ENCODE assay signal across 26 mouse cellular contexts in genomic region chrX:113160268-113160860, GRCm38 (mm10). TPM values are rescaled to one million over a fixed set of nuclear protein-coding genes. Genes with fewer than 3 reads are reported as not detected.
DNase-seq lines count a peak whose midpoint lies in the region; ATAC-seq and TF ChIP-seq lines count a peak whose summit lies in the region.
"Had no signal": no experiment of that assay in that cellular context is flagged by ENCODE, and none has a peak within 500 bp of the region (broad histone marks: within the 10 kb centered on the region; RNA-seq: fewer than 3 reads in every experiment).

No protein-coding gene starts in this region.

- no peak overlapping the region for H3K27ac ChIP-seq in lung, embryonic 14.5 days (ENCODE audit: low read depth)
- no peak overlapping the region for H3K27ac ChIP-seq in lung, postnatal 0 days (ENCODE audit: low read length)
- no peak overlapping the region for H3K27ac ChIP-seq in liver, adult 2 months (replicated peaks; ENCODE audit: insufficient read depth, low read depth, low read length)
- H3K27ac ChIP-seq: embryonic facial prominence, embryonic 13.5 days; forebrain, embryonic 10.5 days; gastrocnemius, adult 2 months; hindbrain, embryonic 10.5 days; hindbrain, embryonic 15.5 days; layer of hippocampus, adult 2 months; limb, embryonic 13.5 days; liver, embryonic 15.5 days had no signal

- H3K9me3 ChIP-seq in lung, embryonic 14.5 days (ENCODE audit: low read depth, low read length) = no peaks in the 10 kb centered on the region
- no peaks in the 10 kb centered on the region for H3K9me3 ChIP-seq in lung, postnatal 0 days (ENCODE audit: low read length)
- H3K9me3 ChIP-seq: embryonic facial prominence, embryonic 13.5 days; forebrain, embryonic 10.5 days; hindbrain, embryonic 10.5 days; hindbrain, embryonic 15.5 days; limb, embryonic 13.5 days; liver, embryonic 15.5 days had no signal

- no peak for ATAC-seq in lung, embryonic 14.5 days (ENCODE audit: insufficient read depth)
- ATAC-seq in lung, postnatal 0 days = no peak
- ATAC-seq in inflammation-experienced regulatory T-cells, adult 6 months = peak; percentile 17
- ATAC-seq: forebrain, embryonic 16.5 days; midbrain, embryonic 16.5 days had no signal

- no peak overlapping the region for H3K4me2 ChIP-seq in lung, embryonic 14.5 days
- no peak overlapping the region for H3K4me2 ChIP-seq in lung, postnatal 0 days (replicated peaks; ENCODE audit: low read depth, low read length)
- H3K4me2 ChIP-seq: embryonic facial prominence, embryonic 13.5 days; hindbrain, embryonic 15.5 days; limb, embryonic 13.5 days; liver, embryonic 15.5 days; midbrain, embryonic 11.5 days had no signal

- H3K4me3 ChIP-seq in lung, embryonic 14.5 days (ENCODE audit: low read depth, low read length) = no peak overlapping the region
- H3K4me3 ChIP-seq in lung, postnatal 0 days (ENCODE audit: low read depth, low read length) = no peak overlapping the region
- H3K4me3 ChIP-seq in liver, adult 2 months (ENCODE audit: insufficient read depth, low read depth, low read length) = no peak overlapping the region
- H3K4me3 ChIP-seq: embryonic facial prominence, embryonic 13.5 days; forebrain, embryonic 10.5 days; gastrocnemius, adult 2 months; hindbrain, embryonic 10.5 days; hindbrain, embryonic 15.5 days; layer of hippocampus, adult 2 months; limb, embryonic 13.5 days; liver, embryonic 15.5 days had no signal

- peak; percentile 39 for DNase-seq in lung, embryonic 14.5 days
- DNase-seq in lung, postnatal 0 days (ENCODE audit: low spot score) = no peak
- DNase-seq in liver, adult 2 months (ENCODE audit: extremely low read depth, low read depth, low spot score) = peak; percentile 60
- DNase-seq in urinary bladder, postnatal 10 days (ENCODE audit: low spot score) = no peak
- no peak for DNase-seq in adipocyte (ENCODE audit: low spot score)
- DNase-seq in cerebellum, postnatal 14 days = no peak
- DNase-seq: cerebellum, adult 2 months; cerebellum, postnatal 36 days; gastrocnemius, adult 2 months; heart, postnatal 14 days; kidney, adult 11 months; lung, postnatal 14 days; spleen, adult 18-20 months; thymus, adult 18-20 months; thymus, postnatal 25 days had no signal

- WGBS in lung, embryonic 14.5 days = 35% methylated on average over 3 of the region's 3 CpGs
- WGBS in lung, postnatal 0 days = 49% methylated on average over 3 of the region's 3 CpGs
- 20% methylated on average over 3 of the region's 3 CpGs for WGBS in liver, adult 2 months

- no peak for TF ChIP-seq POLR2A in liver, adult 2 months (IDR thresholded peaks at IDR 0.05; ENCODE audit: extremely low read depth, insufficient read depth, low read length)

- H3K27me3 ChIP-seq in lung, embryonic 14.5 days (ENCODE audit: insufficient read depth, low read length) = no peaks in the 10 kb centered on the region
- no peaks in the 10 kb centered on the region for H3K27me3 ChIP-seq in lung, postnatal 0 days (replicated peaks; ENCODE audit: insufficient read depth, low read length)
- no peaks in the 10 kb centered on the region for H3K27me3 ChIP-seq in liver, adult 2 months (ENCODE audit: control insufficient read depth, insufficient read depth, low read length)
- H3K27me3 ChIP-seq: embryonic facial prominence, embryonic 13.5 days; hindbrain, embryonic 15.5 days; limb, embryonic 13.5 days; liver, embryonic 15.5 days had no signal

- TF ChIP-seq EP300 in lung, postnatal 0 days (IDR thresholded peaks at IDR 0.05) = no peak

- no peaks in the 10 kb centered on the region for H3K36me3 ChIP-seq in lung, embryonic 14.5 days (ENCODE audit: insufficient read depth)
- H3K36me3 ChIP-seq in lung, postnatal 0 days (ENCODE audit: insufficient read depth, low read length) = no peaks in the 10 kb centered on the region
- H3K36me3 ChIP-seq in liver, adult 2 months (ENCODE audit: control insufficient read depth, insufficient read depth, low read length) = no peaks in the 10 kb centered on the region
- H3K36me3 ChIP-seq: hindbrain, embryonic 15.5 days; liver, embryonic 15.5 days had no signal

- no peak for TF ChIP-seq CTCF in lung, embryonic 14.5 days (IDR thresholded peaks at IDR 0.05; ENCODE audit: low read depth)
- TF ChIP-seq CTCF in lung, postnatal 0 days (IDR thresholded peaks at IDR 0.05) = no peak
- no peak for TF ChIP-seq CTCF in liver, adult 2 months (IDR thresholded peaks at IDR 0.05; ENCODE audit: low read depth, low read length)

- no peak overlapping the region for H3K9ac ChIP-seq in lung, embryonic 14.5 days
- H3K9ac ChIP-seq in lung, postnatal 0 days (replicated peaks; ENCODE audit: low read depth) = no peak overlapping the region
- no peak overlapping the region for H3K9ac ChIP-seq in liver, adult 2 months (ENCODE audit: low read depth, low read length)
- H3K9ac ChIP-seq: embryonic facial prominence, embryonic 13.5 days; hindbrain, embryonic 15.5 days; limb, embryonic 13.5 days; liver, embryonic 15.5 days had no signal

- no peaks in the 10 kb centered on the region for H3K79me2 ChIP-seq in liver, adult 2 months (ENCODE audit: control insufficient read depth, insufficient read depth, low read length)

- H3K4me1 ChIP-seq in lung, embryonic 14.5 days (ENCODE audit: insufficient read depth) = no peaks in the 10 kb centered on the region
- no peaks in the 10 kb centered on the region for H3K4me1 ChIP-seq in lung, postnatal 0 days (ENCODE audit: insufficient read depth, low read depth, low read length)
- no peaks in the 10 kb centered on the region for H3K4me1 ChIP-seq in liver, adult 2 months (ENCODE audit: control insufficient read depth, insufficient read depth, low read length)
- H3K4me1 ChIP-seq: embryonic facial prominence, embryonic 13.5 days; forebrain, embryonic 10.5 days; hindbrain, embryonic 10.5 days; hindbrain, embryonic 15.5 days; limb, embryonic 13.5 days; liver, embryonic 15.5 days had no signal

RNA-seq across cellular contexts. Expression of gene Chm, which starts 25.0 kb away (rescaled TPM):
- polyA plus RNA-seq in lung, embryonic 14.5 days (2014; fragmentation: Nextera tagmentation; extraction: Ambion mirVana) = 16.2 and 17.9 TPM in 2 replicates
- 7.8 and 8.2 TPM in 2 replicates for polyA plus RNA-seq in lung, postnatal 0 days (2015; fragmentation: Nextera tagmentation; extraction: Ambion mirVana)
- polyA plus RNA-seq in inflammation-experienced regulatory T-cells, adult 6 months (2017; shearing (Covaris generic)) = 10 to 100 TPM; 27.2 to 36.6 (median 27.8) TPM
- total RNA-seq in liver, adult 2 months (2014; rRNA removed) = 12.1 and 15.8 TPM in 2 replicates
- polyA plus RNA-seq in liver, adult 2 months (2012; rRNA removed) = 0.66 TPM in 2 replicates

Comparison
In these comparisons a context has a peak if more than half of its experiments do, and no peak if none do; other contexts are left out.
1. DNase-seq: peak in lung, embryonic 14.5 days (single experiment) and liver, adult 2 months (single experiment); none in lung, postnatal 0 days (single experiment), urinary bladder, postnatal 10 days (single experiment), adipocyte (single experiment) and cerebellum, postnatal 14 days (0 of 2).